Mouse (Mus musculus) CH12.LX (cell line): ENCODE data around the gene Smim14. TPM values are rescaled to one million over a fixed set of nuclear protein-coding genes. Genes with fewer than 3 reads are reported as not detected.

Experiments used
- DNase-seq: peaks from one replicate; pipeline ENCODE4 v3.0.0-alpha.2; 2013; ENCODE audit errors: extremely low read depth
- H3K27ac ChIP-seq: 2 replicates; pipeline ENCODE4 v1.5.1; 2012; ENCODE audit warnings: low read depth, mild to moderate bottlenecking, control low read depth, moderate library complexity; ENCODE audit not compliant: insufficient read depth
- H3K27me3 ChIP-seq: replicated peaks from 2 replicates; pipeline ENCODE3; 2012; ENCODE audit warnings: inconsistent platforms
- H3K36me3 ChIP-seq, 2 experiments: replicated peaks in 1 of 2; 2 replicates each; pipeline versions ENCODE3 to v1.6.1; 2012; ENCODE audit warnings: inconsistent platforms in 1 of 2, low read length in 1 of 2, mild to moderate bottlenecking in 1 of 2, mixed read lengths in 1 of 2, moderate library complexity in 1 of 2; ENCODE audit not compliant: control insufficient read depth in 1 of 2, insufficient read depth in 1 of 2
- H3K4me1 ChIP-seq, 2 experiments: 2 replicates each; pipeline ENCODE4 v1.6.1; 2012; ENCODE audit warnings: inconsistent platforms in 1 of 2, moderate library complexity in 1 of 2; ENCODE audit not compliant: insufficient read depth in 2 of 2, control insufficient read depth in 1 of 2
- H3K4me2 ChIP-seq: 2 replicates; pipeline ENCODE4 v1.6.1; 2012; ENCODE audit warnings: low read depth, mild to moderate bottlenecking, control low read depth; ENCODE audit not compliant: poor library complexity, insufficient read depth, severe bottlenecking
- H3K4me3 ChIP-seq, 3 experiments: fragments of 150-350 bp in 1 of 3; sonication (generic) in 1 of 3; replicated peaks in 1 of 3; 2 replicates each; pipeline versions ENCODE3 to v1.5.1; 2011 to 2012; ENCODE audit warnings: low read depth in 2 of 3, low read length in 2 of 3, mild to moderate bottlenecking in 2 of 3, moderate library complexity in 2 of 3, control low read depth in 1 of 3, improper control_type of control experiment in 1 of 3, inconsistent platforms in 1 of 3, mixed read lengths in 1 of 3; ENCODE audit not compliant: poor library complexity in 1 of 3
- H3K79me2 ChIP-seq: replicated peaks from 2 replicates; pipeline ENCODE4 v1.6.1; 2012; ENCODE audit warnings: mild to moderate bottlenecking, moderate library complexity; ENCODE audit not compliant: control insufficient read depth, poor library complexity, insufficient read depth, severe bottlenecking; ENCODE audit errors: extremely low read depth
- H3K9ac ChIP-seq: 2 replicates; pipeline ENCODE4 v1.6.1; 2012; ENCODE audit warnings: low read depth, mild to moderate bottlenecking, control low read depth, moderate library complexity; ENCODE audit not compliant: insufficient read depth
- H3K9me3 ChIP-seq: replicated peaks from 2 replicates; pipeline ENCODE3; 2012; ENCODE audit warnings: low read length, inconsistent platforms, mixed read lengths
- CHD1 ChIP-seq: IDR thresholded peaks from 2 replicates; pipeline ENCODE4 v1.6.1; 2012; ENCODE audit warnings: low read depth, low read length, improper control_type of control experiment, inconsistent platforms
- CTCF ChIP-seq, 2 experiments: IDR thresholded peaks in 1 of 2; conservative IDR thresholded peaks in 1 of 2; 2 replicates each; pipeline ENCODE4 v1.5.1; 2011 to 2012; ENCODE audit warnings: low read depth in 2 of 2, low read length in 2 of 2, improper control_type of control experiment in 1 of 2, inconsistent platforms in 1 of 2, mild to moderate bottlenecking in 1 of 2, moderate library complexity in 1 of 2
- EP300 ChIP-seq: IDR thresholded peaks from 2 replicates; pipeline ENCODE4 v1.6.1; 2011; ENCODE audit warnings: low read length, improper control_type of control experiment
- ETS1 ChIP-seq: conservative IDR thresholded peaks from 2 replicates; pipeline ENCODE4 v1.6.1; 2012; ENCODE audit warnings: low read depth, mild to moderate bottlenecking, inconsistent platforms, low read length, improper control_type of control experiment, moderate library complexity
- GABPA ChIP-seq: IDR thresholded peaks from 2 replicates; pipeline ENCODE4 v1.6.1; 2012; ENCODE audit warnings: low read depth, low read length, improper control_type of control experiment, inconsistent platforms; ENCODE audit not compliant: insufficient replicate concordance
- IRF4 ChIP-seq: IDR thresholded peaks from 2 replicates; pipeline ENCODE4 v1.6.1; 2014; ENCODE audit warnings: low read depth, mild to moderate bottlenecking, inconsistent platforms, low read length, improper control_type of control experiment
- JUND ChIP-seq: conservative IDR thresholded peaks from 2 replicates; pipeline ENCODE4 v1.6.1; 2011; ENCODE audit warnings: low read depth, low read length, improper control_type of control experiment
- KAT2A ChIP-seq: IDR thresholded peaks from 2 replicates; pipeline ENCODE4 v1.6.1; 2012; ENCODE audit warnings: low read length, improper control_type of control experiment, inconsistent platforms; ENCODE audit not compliant: insufficient replicate concordance
- MAFK ChIP-seq: IDR thresholded peaks from 2 replicates; pipeline ENCODE4 v1.6.1; 2011; ENCODE audit warnings: low read length, improper control_type of control experiment; ENCODE audit not compliant: insufficient replicate concordance
- MAX ChIP-seq: IDR thresholded peaks from 2 replicates; pipeline ENCODE4 v1.6.1; 2011; ENCODE audit warnings: low read length, improper control_type of control experiment
- MEF2A ChIP-seq: IDR thresholded peaks from 2 replicates; pipeline ENCODE4 v1.6.1; 2014; ENCODE audit warnings: low read depth, mild to moderate bottlenecking, inconsistent platforms, low read length, improper control_type of control experiment, borderline replicate concordance
- MYC ChIP-seq: IDR thresholded peaks from 2 replicates; pipeline ENCODE4 v1.6.1; 2011; ENCODE audit warnings: low read depth, mild to moderate bottlenecking, improper control_type of control experiment, low read length
- POLR2A ChIP-seq: IDR thresholded peaks from 2 replicates; pipeline ENCODE4 v1.6.1; 2011; ENCODE audit warnings: low read depth, mild to moderate bottlenecking, improper control_type of control experiment, low read length
- TCF12 ChIP-seq: IDR thresholded peaks from 2 replicates; pipeline ENCODE4 v1.6.1; 2014; ENCODE audit warnings: low read depth, mild to moderate bottlenecking, inconsistent platforms, low read length, improper control_type of control experiment
- USF2 ChIP-seq: conservative IDR thresholded peaks from 2 replicates; pipeline ENCODE4 v1.6.1; 2011; ENCODE audit warnings: low read depth, low read length, improper control_type of control experiment
- ZC3H11A ChIP-seq: IDR thresholded peaks from 2 replicates; pipeline ENCODE4 v1.6.1; 2012; ENCODE audit warnings: low read depth, mild to moderate bottlenecking, inconsistent platforms, low read length, improper control_type of control experiment
- dilution Hi-C: fragments of 300-500 bp; cut with MboI; formaldehyde crosslinking; loops from 2 replicates; pipeline ENCODE4 v1.14.3; 2020; ENCODE audit warnings: low sequenced_read_pairs; ENCODE audit not compliant: extremely low pct_unique_long_range_greater_than_20kb, extremely low pct_ligation_motif_present
- in situ Hi-C: fragments of 300-500 bp; cut with MboI; formaldehyde crosslinking; loops from 3 replicates; pipeline ENCODE4 v1.14.3; 2019; ENCODE audit warnings: low sequenced_read_pairs, low pct_ligation_motif_present, low pct_unique_long_range_greater_than_20kb, mixed read lengths
- polyA plus RNA-seq: library from polyadenylated mRNA; unstranded; fragments of >175 nt; gene quantifications from 2 replicates; pipeline ENCODE4 v1.2.1, GENCODE M21; 2012; ENCODE audit warnings: low read depth; ENCODE audit not compliant: insufficient read length
- total RNA-seq, 2 experiments: library from RNA; depleted of rRNA; stranded (reverse); fragments of 300-350 nt in 1 of 2; fragments of >200 nt in 1 of 2; gene quantifications; 2 replicates each; pipeline ENCODE4 v1.2.3; 2012 to 2014

Gene Smim14
- total and polyA plus RNA-seq, 3 experiments, result 11.4 to 50.2 (median 19.7) TPM

DNA sequence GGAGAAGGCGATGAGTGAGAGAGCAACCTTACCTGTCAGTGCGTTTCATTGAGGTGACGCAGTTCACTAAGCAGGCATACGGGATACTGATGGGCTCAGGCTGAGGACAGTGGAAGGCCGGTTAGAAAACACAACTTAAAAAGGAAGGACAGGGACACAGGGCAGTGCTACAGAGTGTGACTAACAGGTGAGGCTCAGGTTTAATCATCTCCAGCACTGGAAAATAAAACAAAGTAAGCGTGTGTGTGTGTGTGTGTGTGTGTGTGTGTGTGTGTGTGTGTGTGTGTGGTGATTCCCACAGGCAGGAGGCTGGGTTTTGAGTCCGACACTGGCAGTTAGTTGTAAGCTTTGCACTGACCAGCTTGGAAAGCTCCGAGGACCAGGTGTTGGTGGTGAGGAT is 114.2 kb downstream of the Smim14 start:
- dilution Hi-C loops (no loop called here), in situ Hi-C loops (no loop called here)
- Histone ChIP-seq H3K36me3 (peaks cover 12 to 62% of the 10 kb centered on the region in 2 experiments), H3K79me2 (no peaks in the 10 kb centered on the region), H3K9me3 (no peaks in the 10 kb centered on the region), H3K27me3 (no peaks in the 10 kb centered on the region), H3K9ac (no peak overlapping the region), H3K4me3 (no peak overlapping the region), H3K4me1 (peaks cover 0 to 18% of the 10 kb centered on the region in 2 experiments; a peak in 2 of 4 replicates), H3K4me2 (no peak overlapping the region), H3K27ac (no peak overlapping the region)
- DNase-seq, result no peak
- TF ChIP-seq TCF12 (no peak), ZC3H11A (no peak), EP300 (no peak), CHD1 (no peak), USF2 (no peak), CTCF (conservative IDR thresholded peaks at IDR 0.05 in 1 of 2, IDR thresholded peaks at IDR 0.05 in 1 of 2; ENCODE audit: low read depth in 2 of 2, low read length in 2 of 2) (no peak)

DNA sequence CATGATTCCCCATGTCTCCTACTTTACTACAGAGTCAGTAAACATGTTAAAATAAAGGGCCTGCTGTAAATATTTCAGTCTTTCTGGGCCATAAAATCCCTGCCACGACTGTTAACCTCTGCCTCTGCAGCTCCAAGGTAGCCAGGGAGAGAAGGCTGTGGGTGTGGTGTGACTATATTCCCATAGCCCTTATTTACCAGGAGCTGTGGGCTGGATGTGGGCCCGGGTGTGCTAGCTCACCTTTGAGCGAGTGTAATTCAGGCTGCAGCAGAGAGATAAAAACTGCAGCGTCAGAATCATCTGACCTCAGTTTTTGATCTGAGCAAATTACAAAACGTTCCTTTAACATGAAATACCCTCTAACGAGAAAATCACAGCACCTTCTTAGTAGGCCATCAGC is 116.2 kb downstream of the Smim14 start:
- no peak for DNase-seq
- dilution Hi-C loops, result no loop called here
- peaks cover 25 to 71% of the 10 kb centered on the region in 2 experiments for H3K36me3 ChIP-seq
- H3K9me3 ChIP-seq, result no peaks in the 10 kb centered on the region
- no peaks in the 10 kb centered on the region for H3K79me2 ChIP-seq
- no peak for TF ChIP-seq GABPA
- no peak for TF ChIP-seq POLR2A
- no peak for TF ChIP-seq TCF12
- no peak for TF ChIP-seq KAT2A
- no peak for TF ChIP-seq JUND
- TF ChIP-seq MYC, result no peak
- no peak for TF ChIP-seq ZC3H11A
- no peak for TF ChIP-seq MEF2A
- no peak for TF ChIP-seq IRF4
- TF ChIP-seq ETS1, result no peak
- TF ChIP-seq, all 38 proteins: peak for 0
- Histone ChIP-seq H3K9ac (no peak overlapping the region), H3K4me2 (no peak overlapping the region), H3K27me3 (no peaks in the 10 kb centered on the region), H3K27ac (no peak overlapping the region), H3K4me1 (peaks cover 0 to 18% of the 10 kb centered on the region in 2 experiments; a peak in 2 of 4 replicates), H3K4me3 (no peak overlapping the region)
- in situ Hi-C loops, result no loop called here

DNA sequence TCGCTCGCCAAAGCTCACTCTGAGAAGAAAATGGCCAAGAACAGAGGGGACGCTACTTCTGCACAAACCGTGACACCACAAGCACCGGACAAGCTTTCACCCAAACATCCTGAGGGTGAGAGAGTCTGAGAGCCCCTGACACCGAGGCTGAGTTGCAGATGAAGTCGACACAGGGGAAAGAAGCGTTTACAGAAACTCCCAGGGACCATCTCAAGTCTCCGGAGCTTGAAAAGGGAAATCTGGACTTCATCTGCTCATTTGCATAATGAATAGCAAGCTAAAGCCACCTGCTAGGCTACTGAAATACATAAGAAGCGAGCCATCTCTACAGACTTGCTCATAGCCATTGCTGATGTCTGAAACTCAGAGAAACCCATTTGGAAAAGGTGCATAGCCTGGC is 117.8 kb downstream of the Smim14 start:
- H3K4me2 ChIP-seq, result peak overlapping the region; percentile 69
- in situ Hi-C loops, result no loop called here
- 0 out of 2 replicates have a peak overlapping the region, but pooled peaks have one; percentile 12 for H3K27ac ChIP-seq
- H3K4me3 ChIP-seq, result peak overlapping the region in 2 of 3 experiments; percentile 4 to 9
- no peaks in the 10 kb centered on the region for H3K9me3 ChIP-seq
- DNase-seq, result peak; percentile 71
- 0 out of 2 replicates have a peak overlapping the region, but pooled peaks have one; percentile 40 for H3K9ac ChIP-seq
- H3K27me3 ChIP-seq, result no peaks in the 10 kb centered on the region
- H3K4me1 ChIP-seq, result peaks cover 0 to 18% of the 10 kb centered on the region in 2 experiments; a peak in 2 of 4 replicates
- dilution Hi-C loops, result no loop called here
- H3K36me3 ChIP-seq, result peaks cover 24 to 72% of the 10 kb centered on the region in 2 experiments
- TF ChIP-seq MAFK, result no peak
- 0 out of 2 replicates have a peak, but pooled peaks have one; percentile 10 for TF ChIP-seq ETS1
- TF ChIP-seq MAX, result no peak
- TF ChIP-seq EP300, result 0 out of 2 replicates have a peak, but pooled peaks have one; percentile 25
- H3K79me2 ChIP-seq, result no peaks in the 10 kb centered on the region
